ENCODE assay signal across 25 mouse cellular contexts in the genomic region with DNA sequence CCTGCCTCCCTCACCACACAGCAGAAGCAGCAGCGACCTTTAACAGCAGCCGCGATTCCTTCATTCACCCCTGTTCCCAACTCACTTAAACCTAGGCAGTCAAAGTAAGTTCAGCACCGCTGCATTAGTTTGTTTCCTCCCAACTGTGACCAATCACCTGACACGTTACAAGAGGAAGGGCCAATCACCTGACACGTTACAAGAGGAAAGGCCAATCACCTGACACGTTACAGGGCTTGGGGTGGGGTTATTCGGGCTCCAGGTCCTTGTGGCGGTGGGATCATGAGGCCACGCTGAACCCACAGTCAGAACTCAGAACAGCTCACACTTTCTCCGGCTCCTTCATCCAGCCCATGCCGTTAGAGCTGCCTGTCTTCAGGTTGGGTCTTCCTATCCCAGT.
DNase-seq lines count a peak whose midpoint lies in the region; ATAC-seq and TF ChIP-seq lines count a peak whose summit lies in the region.
"Had no signal": no experiment of that assay in that cellular context is flagged by ENCODE, and none has a peak within 500 bp of the region (broad histone marks: within the 10 kb centered on the region; RNA-seq: fewer than 3 reads in every experiment).

No protein-coding gene starts in this region.

- H3K4me3 ChIP-seq in heart, embryonic 13.5 days, result no peak overlapping the region
- peak overlapping the region; percentile 73 for H3K4me3 ChIP-seq in E14TG2a.4 (replicated peaks; ENCODE audit: low read length)
- peak overlapping the region; percentile 64 for H3K4me3 ChIP-seq in ES-Bruce4 (ENCODE audit: low read depth, low read length)
- H3K4me3 ChIP-seq in intestine, postnatal 0 days (ENCODE audit: low read depth, low read length), result no peak overlapping the region
- H3K4me3 ChIP-seq: forebrain, embryonic 13.5 days; left cerebral cortex, adult 2 months; limb, embryonic 13.5 days; megakaryocyte, embryonic 14.5 days; midbrain, embryonic 12.5 days had no signal

- intact Hi-C loops in heart, postnatal 10 days (cut with DNase I), result no loop called here

- 54% methylated on average over 12 of the region's 12 CpGs for WGBS in heart, embryonic 13.5 days
- WGBS in intestine, postnatal 0 days, result 72% methylated on average over 12 of the region's 12 CpGs

- peaks cover 24% of the 10 kb centered on the region for H3K27me3 ChIP-seq in heart, embryonic 13.5 days (replicated peaks)
- H3K27me3 ChIP-seq in E14TG2a.4 (ENCODE audit: insufficient read depth, low read length), result no peaks in the 10 kb centered on the region
- no peaks in the 10 kb centered on the region for H3K27me3 ChIP-seq in ES-Bruce4 (ENCODE audit: control insufficient read depth, insufficient read depth, low read length, poor library complexity, severe bottlenecking)
- no peaks in the 10 kb centered on the region for H3K27me3 ChIP-seq in intestine, postnatal 0 days (replicated peaks; ENCODE audit: control insufficient read depth, insufficient read depth, low read length)
- H3K27me3 ChIP-seq: forebrain, embryonic 13.5 days; limb, embryonic 13.5 days; midbrain, embryonic 12.5 days had no signal

- H3K9ac ChIP-seq in heart, embryonic 13.5 days, result no peak overlapping the region
- no peak overlapping the region for H3K9ac ChIP-seq in ES-Bruce4 (ENCODE audit: low read depth, poor library complexity, severe bottlenecking)
- H3K9ac ChIP-seq in intestine, postnatal 0 days (ENCODE audit: low read depth, low read length), result no peak overlapping the region
- H3K9ac ChIP-seq: forebrain, embryonic 13.5 days; hindbrain, embryonic 14.5 days; limb, embryonic 13.5 days; midbrain, embryonic 12.5 days had no signal

- DNase-seq in heart, postnatal 10 days, result no peak
- DNase-seq in layer of hippocampus, adult 8-10 months (ENCODE audit: low spot score in 2 of 2), result no peak
- DNase-seq in layer of hippocampus, postnatal 25 days (ENCODE audit: extremely low spot score in 1 of 2, low spot score in 1 of 2), result no peak
- DNase-seq: adrenal gland, postnatal 10 days; B cell, adult 2 months; cerebellum, adult 8-10 months; cerebellum, postnatal 25 days; gastrocnemius, postnatal 25 days; heart, adult 18-20 months; kidney, adult 2 months; lung, postnatal 4 days; thymus, postnatal 25 days had no signal

- no peak for TF ChIP-seq POLR2A in ES-Bruce4 (IDR thresholded peaks at IDR 0.05; ENCODE audit: insufficient read depth, low read length)

- peaks cover 22% of the 10 kb centered on the region; the same call in 1 of the 2 replicates for H3K4me1 ChIP-seq in heart, embryonic 13.5 days
- H3K4me1 ChIP-seq in E14TG2a.4 (replicated peaks; ENCODE audit: low read depth, low read length) (peaks cover 47% of the 10 kb centered on the region), ES-Bruce4 (ENCODE audit: control insufficient read depth, insufficient read depth, low read length) (peaks cover 4% of the 10 kb centered on the region)
- no peaks in the 10 kb centered on the region for H3K4me1 ChIP-seq in intestine, postnatal 0 days (replicated peaks; ENCODE audit: control insufficient read depth, insufficient read depth, low read length)

- H3K36me3 ChIP-seq in heart, embryonic 13.5 days, result no peaks in the 10 kb centered on the region
- H3K36me3 ChIP-seq in E14TG2a.4 (ENCODE audit: insufficient read depth, low read length) (no peaks in the 10 kb centered on the region), ES-Bruce4 (ENCODE audit: control insufficient read depth, insufficient read depth, low read length, poor library complexity, severe bottlenecking) (no peaks in the 10 kb centered on the region)
- no peaks in the 10 kb centered on the region for H3K36me3 ChIP-seq in intestine, postnatal 0 days (ENCODE audit: control insufficient read depth, insufficient read depth)

- peaks cover 3% of the 10 kb centered on the region; the same call in 1 of the 2 replicates for H3K9me3 ChIP-seq in heart, embryonic 13.5 days
- H3K9me3 ChIP-seq in E14TG2a.4 (ENCODE audit: low read length) (peaks cover 21% of the 10 kb centered on the region), ES-Bruce4 (replicated peaks; ENCODE audit: control insufficient read depth, insufficient read depth, low read length, poor library complexity, severe bottlenecking) (no peaks in the 10 kb centered on the region)
- H3K9me3 ChIP-seq in intestine, postnatal 0 days (ENCODE audit: control insufficient read depth), result no peaks in the 10 kb centered on the region
- H3K9me3 ChIP-seq: midbrain, embryonic 12.5 days had no signal

- no peak overlapping the region for H3K27ac ChIP-seq in heart, embryonic 13.5 days (replicated peaks)
- no peak overlapping the region for H3K27ac ChIP-seq in ES-Bruce4 (ENCODE audit: insufficient read depth, low read length)
- no peak overlapping the region for H3K27ac ChIP-seq in intestine, postnatal 0 days (ENCODE audit: low read depth, low read length)
- H3K27ac ChIP-seq: forebrain, embryonic 13.5 days; hindbrain, embryonic 14.5 days; left cerebral cortex, adult 2 months; limb, embryonic 13.5 days; midbrain, embryonic 12.5 days had no signal

- no peak for ATAC-seq in heart, embryonic 13.5 days (ENCODE audit: extremely low read depth, insufficient number of reproducible peaks, low FRiP score, low TSS enrichment)
- no peak for ATAC-seq in intestine, postnatal 0 days
- ATAC-seq: activated CD4-positive, CD25-positive, alpha-beta regulatory T cell, adult 4 months; forebrain, embryonic 13.5 days; lung, postnatal 0 days had no signal

- H3K4me2 ChIP-seq in heart, embryonic 13.5 days, result peak overlapping the region; percentile 30
- 0 out of 2 replicates have a peak overlapping the region, but pooled peaks have one; percentile 37 for H3K4me2 ChIP-seq in intestine, postnatal 0 days (replicated peaks; ENCODE audit: low read depth)
- H3K4me2 ChIP-seq: forebrain, embryonic 13.5 days; hindbrain, embryonic 14.5 days; limb, embryonic 13.5 days; liver, embryonic 11.5 days; midbrain, embryonic 12.5 days had no signal

- no peak for TF ChIP-seq EP300 in ES-Bruce4 (IDR thresholded peaks at IDR 0.05; ENCODE audit: insufficient read depth, low read depth, low read length)

- TF ChIP-seq CTCF in E14TG2a.4 (conservative IDR thresholded peaks at IDR 0.05; ENCODE audit: low read length), result no peak
- TF ChIP-seq CTCF in ES-Bruce4 (IDR thresholded peaks at IDR 0.05; ENCODE audit: low read depth, low read length), result no peak
- no peak for TF ChIP-seq CTCF in intestine, postnatal 0 days (IDR thresholded peaks at IDR 0.05; ENCODE audit: low read depth)

Comparison
In these comparisons a context has a peak if more than half of its experiments do, and no peak if none do; other contexts are left out.
1. H3K4me3 ChIP-seq: peak in E14TG2a.4 (single experiment) and ES-Bruce4 (single experiment); none in heart, embryonic 13.5 days (single experiment) and intestine, postnatal 0 days (single experiment).